In the genomic region with DNA sequence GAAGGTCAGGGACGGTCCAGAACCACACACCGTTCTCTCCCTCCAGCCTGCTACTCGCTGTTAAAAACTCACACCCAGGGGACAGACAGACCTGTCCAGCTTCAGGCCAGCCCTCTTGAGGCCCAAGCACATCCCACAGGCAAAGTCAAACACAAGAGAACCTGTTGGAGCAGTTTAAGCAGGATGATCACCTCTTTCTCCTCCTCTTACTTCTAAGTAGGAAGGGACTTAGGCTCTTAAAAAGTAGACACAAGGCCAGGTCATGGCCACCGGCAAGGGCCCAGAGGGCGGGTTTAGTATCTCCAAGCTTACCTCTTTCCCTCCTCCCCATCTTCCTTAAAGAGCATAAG, we compare ENCODE assay signal across 8 mouse cellular contexts. TPM values are rescaled to one million over a fixed set of nuclear protein-coding genes. Genes with fewer than 3 reads are reported as not detected.
DNase-seq lines count a peak whose midpoint lies in the region; ATAC-seq and TF ChIP-seq lines count a peak whose summit lies in the region.

No protein-coding gene starts in this region.

- ATAC-seq in forebrain, embryonic 14.5 days = no peak
- no peak for ATAC-seq in limb, embryonic 15.5 days (ENCODE audit: insufficient number of reproducible peaks, low FRiP score, low TSS enrichment, low read depth)

- TF ChIP-seq POLR2A in small intestine, adult 2 months (IDR thresholded peaks at IDR 0.05; ENCODE audit: low read depth, low read length) = no peak

- peaks cover 34% of the 10 kb centered on the region for H3K4me1 ChIP-seq in E14TG2a.4 (replicated peaks; ENCODE audit: low read depth, low read length)
- H3K4me1 ChIP-seq in forebrain, embryonic 14.5 days (ENCODE audit: control insufficient read depth, insufficient read depth, low read length) = peaks cover 22% of the 10 kb centered on the region
- peaks cover 57% of the 10 kb centered on the region for H3K4me1 ChIP-seq in limb, embryonic 15.5 days
- peaks cover 13% of the 10 kb centered on the region for H3K4me1 ChIP-seq in small intestine, adult 2 months (ENCODE audit: control insufficient read depth, insufficient read depth, insufficient read length, low read length)

- peaks cover 50% of the 10 kb centered on the region for H3K27me3 ChIP-seq in E14TG2a.4 (ENCODE audit: insufficient read depth, low read length)
- no peaks in the 10 kb centered on the region for H3K27me3 ChIP-seq in forebrain, embryonic 14.5 days (replicated peaks; ENCODE audit: control insufficient read depth, insufficient read depth, low read length)
- no peaks in the 10 kb centered on the region for H3K27me3 ChIP-seq in limb, embryonic 15.5 days
- no peaks in the 10 kb centered on the region for H3K27me3 ChIP-seq in small intestine, adult 2 months (ENCODE audit: control insufficient read depth, insufficient read depth, low read length)

- H3K4me3 ChIP-seq in E14TG2a.4 (replicated peaks; ENCODE audit: low read length) = peak overlapping the region; percentile 83
- H3K4me3 ChIP-seq in forebrain, embryonic 14.5 days (ENCODE audit: low read depth, low read length) = peak overlapping the region; percentile 93
- peak overlapping the region; percentile 84 for H3K4me3 ChIP-seq in limb, embryonic 15.5 days
- H3K4me3 ChIP-seq in small intestine, adult 2 months (ENCODE audit: low read depth, low read length) = peak overlapping the region; percentile 78

- H3K9me3 ChIP-seq in E14TG2a.4 (ENCODE audit: low read length) = no peaks in the 10 kb centered on the region
- no peaks in the 10 kb centered on the region for H3K9me3 ChIP-seq in forebrain, embryonic 14.5 days (replicated peaks; ENCODE audit: control insufficient read depth, low read length)
- H3K9me3 ChIP-seq in limb, embryonic 15.5 days = no peaks in the 10 kb centered on the region

- peak overlapping the region; percentile 92 for H3K4me2 ChIP-seq in forebrain, embryonic 14.5 days (ENCODE audit: low read length)
- peak overlapping the region; percentile 66 for H3K4me2 ChIP-seq in limb, embryonic 15.5 days

- peak; percentile 32 for DNase-seq in embryo, embryonic 10 days (ENCODE audit: low spot score)
- DNase-seq in embryo, embryonic 9.5 days (ENCODE audit: extremely low spot score) = no peak
- no peak for DNase-seq in forebrain, embryonic 14.5 days (ENCODE audit: low spot score)
- DNase-seq in gastrocnemius, postnatal 4 days (ENCODE audit: low spot score in 2 of 2) = no peak
- DNase-seq in adrenal gland, postnatal 25 days = no peak

- peak overlapping the region; percentile 99 for H3K9ac ChIP-seq in forebrain, embryonic 14.5 days (ENCODE audit: low read length)
- peak overlapping the region; percentile 95 for H3K9ac ChIP-seq in limb, embryonic 15.5 days

- H3K27ac ChIP-seq in forebrain, embryonic 14.5 days (ENCODE audit: low read depth, low read length) = peak overlapping the region; percentile 89; the same call in 1 of the 2 replicates
- H3K27ac ChIP-seq in limb, embryonic 15.5 days = peak overlapping the region; percentile 92
- H3K27ac ChIP-seq in small intestine, adult 2 months (ENCODE audit: insufficient read depth, low read depth, low read length) = peak overlapping the region; percentile 28; the same call in 1 of the 2 replicates

- WGBS in forebrain, embryonic 14.5 days = 8% methylated on average over 5 of the region's 5 CpGs
- WGBS in limb, embryonic 15.5 days = 7% methylated on average over 5 of the region's 5 CpGs
- 18% methylated on average over 5 of the region's 5 CpGs for WGBS in small intestine, adult 2 months

- no peaks in the 10 kb centered on the region for H3K36me3 ChIP-seq in E14TG2a.4 (ENCODE audit: insufficient read depth, low read length)
- H3K36me3 ChIP-seq in forebrain, embryonic 14.5 days (ENCODE audit: control insufficient read depth, insufficient read depth, low read length) = no peaks in the 10 kb centered on the region
- H3K36me3 ChIP-seq in limb, embryonic 15.5 days = no peaks in the 10 kb centered on the region
- no peaks in the 10 kb centered on the region for H3K36me3 ChIP-seq in small intestine, adult 2 months (ENCODE audit: control insufficient read depth, insufficient read depth, low read length)

- TF ChIP-seq CTCF in E14TG2a.4 (conservative IDR thresholded peaks at IDR 0.05; ENCODE audit: low read length) = no peak
- TF ChIP-seq CTCF in small intestine, adult 2 months (IDR thresholded peaks at IDR 0.05; ENCODE audit: extremely low read depth, insufficient read length, insufficient replicate concordance, low read depth, low read length) = no peak

RNA-seq across cellular contexts. Expression of gene Phf2, which starts 1.3 kb away (rescaled TPM):
- polyA plus RNA-seq in forebrain, embryonic 14.5 days (2014; fragmentation: Nextera tagmentation; extraction: Ambion mirVana) = 10.6 and 11.3 TPM in 2 replicates
- polyA plus RNA-seq in limb, embryonic 15.5 days (2015; fragmentation: Nextera tagmentation; extraction: Ambion mirVana) = 7.7 and 8.5 TPM in 2 replicates
- polyA plus RNA-seq in small intestine, adult 2 months (2012; rRNA removed) = 6.5 and 11.0 TPM in 2 replicates
- total RNA-seq in gastrocnemius, postnatal 4 days (2021) = 10 to 100 TPM; 37.4 to 41.9 TPM
- 42.7 and 43.0 TPM in 2 replicates for total RNA-seq in adrenal gland, postnatal 25 days (2021)

Comparison
In these comparisons a context has a peak if more than half of its experiments do, and no peak if none do; other contexts are left out.
1. H3K27ac ChIP-seq: peak in every context shown above with its lines; median percentile 92 in limb, embryonic 15.5 days; 89 in forebrain, embryonic 14.5 days; 28 in small intestine, adult 2 months.